9 mouse cellular contexts compared by ENCODE assay signal in the genomic region with DNA sequence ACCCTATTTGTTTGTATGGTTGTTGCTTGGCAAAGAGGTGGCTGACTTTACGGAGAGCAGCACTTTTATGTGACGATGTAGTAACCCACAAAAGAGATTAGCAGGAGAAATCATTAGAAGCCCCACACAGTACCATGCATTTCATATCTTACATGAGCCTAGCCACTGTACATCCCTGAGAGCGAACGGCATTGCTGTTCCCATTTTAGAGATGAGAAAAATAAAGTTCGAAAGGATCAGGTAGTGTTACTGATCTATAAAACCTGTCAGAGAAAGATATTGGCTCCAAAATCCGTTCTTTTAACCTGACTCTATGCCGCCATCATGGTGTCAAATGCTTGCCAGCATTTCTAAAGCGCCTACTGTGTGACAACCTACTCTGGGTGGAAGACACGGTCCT. TPM values are rescaled to one million over a fixed set of nuclear protein-coding genes. Genes with fewer than 3 reads are reported as not detected.
DNase-seq lines count a peak whose midpoint lies in the region; ATAC-seq lines count a peak whose summit lies in the region.
"Had no signal": no experiment of that assay in that cellular context is flagged by ENCODE, and none has a peak within 500 bp of the region (broad histone marks: within the 10 kb centered on the region; RNA-seq: fewer than 3 reads in every experiment).

No protein-coding gene starts in this region.

- ATAC-seq in heart, embryonic 11.5 days (replicated peaks; ENCODE audit: insufficient number of reproducible peaks, low FRiP score, low TSS enrichment), result no peak
- ATAC-seq in forebrain, embryonic 14.5 days, result no peak
- no peak for ATAC-seq in liver, embryonic 13.5 days (ENCODE audit: low read depth)

- H3K36me3 ChIP-seq in heart, embryonic 11.5 days (ENCODE audit: control insufficient read depth, insufficient read depth, low read length), result no peaks in the 10 kb centered on the region
- no peaks in the 10 kb centered on the region for H3K36me3 ChIP-seq in forebrain, embryonic 14.5 days (ENCODE audit: control insufficient read depth, insufficient read depth, low read length)
- H3K36me3 ChIP-seq in liver, embryonic 13.5 days, result no peaks in the 10 kb centered on the region

- DNase-seq in heart, adult 18-20 months, result no peak
- DNase-seq in A20 (ENCODE audit: low read depth, low spot score), result peak; percentile 42
- no peak for DNase-seq in forebrain, embryonic 14.5 days (ENCODE audit: low spot score)
- DNase-seq in liver, embryonic 13.5 days, result no peak
- no peak for DNase-seq in urinary bladder, postnatal 25 days (ENCODE audit: low spot score)
- no peak for DNase-seq in layer of hippocampus, adult 18-20 months (ENCODE audit: low spot score in 2 of 2)
- DNase-seq in adrenal gland, postnatal 25 days, result no peak

- H3K4me1 ChIP-seq in heart, embryonic 11.5 days (ENCODE audit: control insufficient read depth, insufficient read depth, low read length), result peaks cover 43% of the 10 kb centered on the region
- H3K4me1 ChIP-seq in forebrain, embryonic 14.5 days (ENCODE audit: control insufficient read depth, insufficient read depth, low read length), result peaks cover 23% of the 10 kb centered on the region
- H3K4me1 ChIP-seq in liver, embryonic 13.5 days (replicated peaks), result peaks cover 94% of the 10 kb centered on the region

- 63% methylated on average over 9 of the region's 9 CpGs for WGBS in heart, embryonic 11.5 days (ENCODE audit: insufficient replicate concordance)
- WGBS in forebrain, embryonic 14.5 days, result 67% methylated on average over 9 of the region's 9 CpGs
- 72% methylated on average over 9 of the region's 9 CpGs for WGBS in liver, embryonic 13.5 days (ENCODE audit: insufficient replicate concordance)

- H3K4me3 ChIP-seq in heart, embryonic 11.5 days (ENCODE audit: low read depth, low read length), result no peak overlapping the region
- H3K4me3 ChIP-seq in forebrain, embryonic 14.5 days (ENCODE audit: low read depth, low read length), result no peak overlapping the region
- H3K4me3 ChIP-seq in liver, embryonic 13.5 days (replicated peaks), result no peak overlapping the region

- peak overlapping the region; percentile 99 for H3K27ac ChIP-seq in heart, embryonic 11.5 days (ENCODE audit: low read depth, low read length)
- peak overlapping the region; percentile 98 for H3K27ac ChIP-seq in forebrain, embryonic 14.5 days (ENCODE audit: low read depth, low read length)
- peak overlapping the region; percentile 93 for H3K27ac ChIP-seq in liver, embryonic 13.5 days

- H3K9ac ChIP-seq in heart, embryonic 11.5 days (ENCODE audit: low read depth, low read length), result 0 out of 2 replicates have a peak overlapping the region, but pooled peaks have one; percentile 68
- H3K9ac ChIP-seq in forebrain, embryonic 14.5 days (ENCODE audit: low read length), result no peak overlapping the region
- peak overlapping the region; percentile 62; the same call in 1 of the 2 replicates for H3K9ac ChIP-seq in liver, embryonic 13.5 days

- peak overlapping the region; percentile 41; the same call in 1 of the 2 replicates for H3K4me2 ChIP-seq in heart, embryonic 11.5 days
- no peak overlapping the region for H3K4me2 ChIP-seq in forebrain, embryonic 14.5 days (ENCODE audit: low read length)
- peak overlapping the region; percentile 67 for H3K4me2 ChIP-seq in liver, embryonic 13.5 days

- H3K27me3 ChIP-seq in heart, embryonic 11.5 days (ENCODE audit: control insufficient read depth, insufficient read depth, low read length), result no peaks in the 10 kb centered on the region
- H3K27me3 ChIP-seq in forebrain, embryonic 14.5 days (replicated peaks; ENCODE audit: control insufficient read depth, insufficient read depth, low read length), result no peaks in the 10 kb centered on the region
- H3K27me3 ChIP-seq in liver, embryonic 13.5 days, result no peaks in the 10 kb centered on the region

- no peaks in the 10 kb centered on the region for H3K9me3 ChIP-seq in heart, embryonic 11.5 days (replicated peaks; ENCODE audit: control insufficient read depth, low read length)
- H3K9me3 ChIP-seq in forebrain, embryonic 14.5 days (replicated peaks; ENCODE audit: control insufficient read depth, low read length), result no peaks in the 10 kb centered on the region
- H3K9me3 ChIP-seq in liver, embryonic 13.5 days (replicated peaks), result no peaks in the 10 kb centered on the region

RNA-seq across cellular contexts. Expression of a gene that starts 36.2 kb away (rescaled TPM):
- 43.1 and 49.7 TPM in 2 replicates for polyA plus RNA-seq in heart, embryonic 11.5 days (2014; fragmentation: Nextera tagmentation; extraction: Ambion mirVana)
- 10 to 100 TPM; 59.7 to 88.7 TPM for total RNA-seq in heart, adult 18-20 months (2021)
- polyA plus RNA-seq in forebrain, embryonic 14.5 days (2014; fragmentation: Nextera tagmentation; extraction: Ambion mirVana), result 27.1 and 42.0 TPM in 2 replicates
- 12.5 and 16.6 TPM in 2 replicates for polyA plus RNA-seq in liver, embryonic 13.5 days (2015; fragmentation: Nextera tagmentation; extraction: Ambion mirVana)
- 100 to 1,000 TPM; 103 to 122 TPM for total RNA-seq in layer of hippocampus, adult 18-20 months (2021)
- 84.0 and 117 TPM in 2 replicates for total RNA-seq in adrenal gland, postnatal 25 days (2021)

RNA-seq across cellular contexts. Expression of a gene that starts 54.4 kb away (rescaled TPM):
- polyA plus RNA-seq in heart, embryonic 11.5 days (2014; fragmentation: Nextera tagmentation; extraction: Ambion mirVana), result not detected in 2 replicates
- not detected for total RNA-seq in heart, adult 18-20 months (2021)
- not detected in 2 replicates for polyA plus RNA-seq in forebrain, embryonic 14.5 days (2014; fragmentation: Nextera tagmentation; extraction: Ambion mirVana)
- 0.22 TPM in 1 of 2 replicates, not detected in the other for polyA plus RNA-seq in liver, embryonic 13.5 days (2015; fragmentation: Nextera tagmentation; extraction: Ambion mirVana)
- total RNA-seq in layer of hippocampus, adult 18-20 months (2021), result not detected
- total RNA-seq in adrenal gland, postnatal 25 days (2021), result not detected in 2 replicates
- polyA plus RNA-seq: large intestine, adult 2 months had no signal
